Mouse (Mus musculus) neural tube, embryonic 14.5 days (tissue): ENCODE data around the gene Zfand2b. TPM values are rescaled to one million over a fixed set of nuclear protein-coding genes. Genes with fewer than 3 reads are reported as not detected.
A peak's percentile ranks its signal among the peaks of the same experiment; 100 is the strongest.

ENCODE experiments used
- ATAC-seq: fragments of 200-750 bp; cut with Nextera tagmentation; 2 replicates; pipeline ENCODE4 v1.8.0; 2017; ENCODE audit warnings: low read depth, mild to moderate bottlenecking, moderate TSS enrichment, moderate library complexity
- H3K27ac ChIP-seq: fragments of 300-500 bp; sonication (generic); 2 replicates; pipeline ENCODE4 v1.5.1; 2014; ENCODE audit warnings: low read depth, mild to moderate bottlenecking, control low read depth, low read length, moderate library complexity, mixed read lengths
- H3K27me3 ChIP-seq: fragments of 300-500 bp; sonication (generic); 2 replicates; pipeline ENCODE4 v1.6.1; 2014; ENCODE audit warnings: low read length; ENCODE audit not compliant: control insufficient read depth, insufficient read depth
- H3K36me3 ChIP-seq: fragments of 300-500 bp; sonication (generic); 2 replicates; pipeline ENCODE4 v1.6.1; 2014; ENCODE audit warnings: low read length, mixed read lengths; ENCODE audit not compliant: control insufficient read depth, insufficient read depth
- H3K4me1 ChIP-seq: fragments of 300-500 bp; sonication (generic); 2 replicates; pipeline ENCODE4 v1.6.1; 2014; ENCODE audit warnings: low read length; ENCODE audit not compliant: control insufficient read depth, insufficient read depth
- H3K4me2 ChIP-seq: fragments of 300-500 bp; sonication (generic); 2 replicates; pipeline ENCODE4 v1.6.1; 2014; ENCODE audit warnings: mild to moderate bottlenecking, low read depth, low read length, control low read depth
- H3K4me3 ChIP-seq: fragments of 300-500 bp; sonication (generic); 2 replicates; pipeline ENCODE4 v1.5.1; 2014; ENCODE audit warnings: low read depth, low read length, control low read depth, mixed read lengths
- H3K9ac ChIP-seq: fragments of 300-500 bp; sonication (generic); replicated peaks from 2 replicates; pipeline ENCODE4 v1.6.1; 2014; ENCODE audit warnings: low read depth, mild to moderate bottlenecking, control low read depth, low read length, mixed read lengths
- H3K9me3 ChIP-seq: fragments of 300-500 bp; sonication (generic); 2 replicates; pipeline ENCODE4 v1.6.1; 2016; ENCODE audit warnings: low read length; ENCODE audit not compliant: control insufficient read depth
- WGBS: fragments of 180-500 bp; shearing (Covaris S2); extraction: QIAGEN DNeasy Blood & Tissue Kit; methylation state at CpG from one replicate; pipeline ENCODE4 v1.1.7; 2014; 5-methylcytosine and 5-hydroxymethylcytosine counted together
- polyA plus RNA-seq: library from polyadenylated mRNA; unstranded; fragments of >200 nt; fragmentation: Nextera tagmentation; extraction: Ambion mirVana; gene quantifications from 2 replicates; pipeline ENCODE4 v1.2.1, GENCODE M21; 2014

The Zfand2b gene
- polyA plus RNA-seq, 1 experiment from 2014 or later: 33.1 TPM

DNA sequence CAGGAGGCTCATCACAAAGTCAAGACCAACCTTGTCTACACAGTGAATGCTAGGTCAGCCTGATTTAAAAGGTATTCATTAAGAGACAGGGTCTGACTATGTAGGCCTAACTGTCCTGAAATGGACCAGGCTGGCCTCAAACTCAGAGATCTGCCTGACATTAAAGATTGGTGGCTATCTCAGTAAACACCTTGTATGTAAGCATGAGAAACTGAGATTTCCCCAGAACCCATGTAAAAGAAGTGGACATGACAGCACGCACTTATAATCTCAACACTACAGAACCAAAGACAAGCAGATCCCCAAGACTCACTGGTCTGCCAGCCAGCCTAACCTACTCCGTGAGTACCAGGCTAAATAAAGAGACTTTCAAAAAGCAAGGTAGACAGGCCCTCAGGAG is 30.0 kb upstream of the Zfand2b start:
- no peak for ATAC-seq
- Histone ChIP-seq H3K9ac (no peak overlapping the region), H3K4me2 (no peak overlapping the region), H3K4me3 (no peak overlapping the region), H3K36me3 (peaks cover 24% of the 10 kb centered on the region), H3K27me3 (no peaks in the 10 kb centered on the region; the same call in 1 of the 2 replicates), H3K9me3 (no peaks in the 10 kb centered on the region), H3K27ac (no peak overlapping the region), H3K4me1 (peaks cover 10% of the 10 kb centered on the region)
- 95% methylated on average over 2 of the region's 2 CpGs for WGBS

GRCm38 (mm10) chr1:75140601-75141190 is 27.8 kb upstream of the Zfand2b start:
- Histone ChIP-seq H3K27me3 (no peaks in the 10 kb centered on the region; the same call in 1 of the 2 replicates), H3K36me3 (peaks cover 26% of the 10 kb centered on the region)

DNA sequence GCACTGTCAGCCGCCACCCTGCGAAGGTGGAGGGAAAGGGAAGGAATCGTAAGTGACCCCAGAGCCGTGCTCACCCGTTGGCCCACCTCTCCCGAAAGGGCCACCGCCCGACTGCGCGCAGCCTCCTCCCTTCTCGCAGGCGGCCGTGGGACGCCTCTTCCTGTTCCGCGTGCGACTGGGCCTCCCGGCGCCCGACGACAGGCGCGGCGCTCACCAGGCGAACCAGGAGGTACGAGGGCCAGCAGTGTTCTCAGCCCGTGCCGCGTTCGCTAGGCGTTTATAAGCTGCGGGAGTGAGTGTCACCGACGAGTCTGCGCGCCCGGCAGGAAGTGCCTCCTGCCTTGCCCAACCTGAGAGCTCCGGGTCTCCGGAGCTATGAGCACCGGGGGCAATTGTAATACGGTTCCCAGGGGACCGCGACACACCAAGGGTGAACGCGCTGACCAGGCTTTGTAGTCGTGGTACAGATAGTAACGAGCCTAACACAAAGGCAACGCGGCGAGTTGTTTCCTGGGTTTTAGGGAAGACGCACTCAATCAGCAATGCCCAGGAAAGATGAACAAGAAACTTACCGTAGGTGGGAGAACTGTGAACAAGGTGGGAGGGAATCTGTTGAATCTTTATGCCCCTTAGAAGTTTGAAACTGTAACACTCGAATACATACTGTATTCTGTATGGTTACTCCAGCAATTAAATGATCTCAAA is 26.8 kb upstream of the Zfand2b start:
- under 1% methylated on average over 51 of the region's 53 CpGs for WGBS
- H3K4me3 ChIP-seq: peak overlapping the region; percentile 91
- H3K27me3 ChIP-seq: no peaks in the 10 kb centered on the region; the same call in 1 of the 2 replicates
- H3K9me3 ChIP-seq: no peaks in the 10 kb centered on the region
- peaks cover 34% of the 10 kb centered on the region for H3K36me3 ChIP-seq
- H3K9ac ChIP-seq: peak overlapping the region; percentile 93
- peak; percentile 25; the same call in 1 of the 2 replicates for ATAC-seq
- peaks cover 17% of the 10 kb centered on the region for H3K4me1 ChIP-seq
- peak overlapping the region; percentile 97 for H3K4me2 ChIP-seq
- H3K27ac ChIP-seq: peak overlapping the region; percentile 98

More at GRCm38 (mm10) chr1:75140601-75141190, 27.8 kb upstream of the Zfand2b start:
- ATAC-seq: no peak
- WGBS: 50% methylated on average over 4 of the region's 4 CpGs
- H3K4me3 ChIP-seq: peak overlapping the region; percentile 91
- peak overlapping the region; percentile 98; the same call in 1 of the 2 replicates for H3K27ac ChIP-seq
- H3K9ac ChIP-seq: peak overlapping the region; percentile 93
- H3K4me2 ChIP-seq: peak overlapping the region; percentile 97
- no peaks in the 10 kb centered on the region for H3K9me3 ChIP-seq
- H3K4me1 ChIP-seq: peaks cover 17% of the 10 kb centered on the region

GRCm38 (mm10) chr1:75142301-75143261 is 25.9 kb upstream of the Zfand2b start, which contains the start of the genes Cnppd1 and Retreg2:
TSS of gene Cnppd1 (minus strand) at chr1:75142711.
TSS of gene Retreg2 (plus strand) at chr1:75142778.
- under 1% methylated on average over 78 of the region's 91 CpGs for WGBS
- Histone ChIP-seq H3K27me3 (no peaks in the 10 kb centered on the region; the same call in 1 of the 2 replicates), H3K4me1 (peaks cover 17% of the 10 kb centered on the region), H3K9me3 (no peaks in the 10 kb centered on the region), H3K4me2 (peak within 1 kb of the TSS; percentile 97), H3K9ac (peak within 1 kb of the TSS; percentile 93), H3K4me3 (peak within 1 kb of the TSS; percentile 91), H3K27ac (peak within 1 kb of the TSS; percentile 98), H3K36me3 (peaks cover 36% of the 10 kb centered on the region)
- peak; percentile 87 for ATAC-seq

GRCm38 (mm10) chr1:75145589-75145988 is 22.9 kb upstream of the Zfand2b start:
- H3K4me2 ChIP-seq: no peak overlapping the region
- WGBS: 97% methylated on average over 3 of the region's 3 CpGs
- no peaks in the 10 kb centered on the region for H3K9me3 ChIP-seq
- H3K9ac ChIP-seq: no peak overlapping the region
- peaks cover 14% of the 10 kb centered on the region for H3K4me1 ChIP-seq
- H3K27ac ChIP-seq: no peak overlapping the region
- no peak for ATAC-seq
- H3K4me3 ChIP-seq: no peak overlapping the region
- H3K27me3 ChIP-seq: no peaks in the 10 kb centered on the region; the same call in 1 of the 2 replicates
- peaks cover 27% of the 10 kb centered on the region for H3K36me3 ChIP-seq

- WGBS: 90% methylated on average over 7 of the region's 7 CpGs
Observed at GRCm38 (mm10) chr1:75147411-75148135, 20.9 kb upstream of the Zfand2b start.

GRCm38 (mm10) chr1:75148727-75149126 is 19.7 kb upstream of the Zfand2b start:
- H3K9ac ChIP-seq: no peak overlapping the region
- 89% methylated on average over 4 of the region's 4 CpGs for WGBS
- peaks cover 27% of the 10 kb centered on the region for H3K36me3 ChIP-seq
- H3K9me3 ChIP-seq: no peaks in the 10 kb centered on the region
- no peak overlapping the region for H3K4me3 ChIP-seq
- H3K4me2 ChIP-seq: no peak overlapping the region
- no peak for ATAC-seq
- H3K27me3 ChIP-seq: no peaks in the 10 kb centered on the region
- peaks cover 5% of the 10 kb centered on the region for H3K4me1 ChIP-seq
- H3K27ac ChIP-seq: no peak overlapping the region

More at GRCm38 (mm10) chr1:75147411-75148135, 20.9 kb upstream of the Zfand2b start:
- H3K27me3 ChIP-seq: no peaks in the 10 kb centered on the region; the same call in 1 of the 2 replicates
- no peak for ATAC-seq
- no peak overlapping the region for H3K4me3 ChIP-seq
- H3K4me2 ChIP-seq: no peak overlapping the region
- peaks cover 8% of the 10 kb centered on the region for H3K4me1 ChIP-seq
- H3K9me3 ChIP-seq: no peaks in the 10 kb centered on the region
- no peak overlapping the region for H3K9ac ChIP-seq
- H3K27ac ChIP-seq: no peak overlapping the region
- H3K36me3 ChIP-seq: peaks cover 27% of the 10 kb centered on the region

DNA sequence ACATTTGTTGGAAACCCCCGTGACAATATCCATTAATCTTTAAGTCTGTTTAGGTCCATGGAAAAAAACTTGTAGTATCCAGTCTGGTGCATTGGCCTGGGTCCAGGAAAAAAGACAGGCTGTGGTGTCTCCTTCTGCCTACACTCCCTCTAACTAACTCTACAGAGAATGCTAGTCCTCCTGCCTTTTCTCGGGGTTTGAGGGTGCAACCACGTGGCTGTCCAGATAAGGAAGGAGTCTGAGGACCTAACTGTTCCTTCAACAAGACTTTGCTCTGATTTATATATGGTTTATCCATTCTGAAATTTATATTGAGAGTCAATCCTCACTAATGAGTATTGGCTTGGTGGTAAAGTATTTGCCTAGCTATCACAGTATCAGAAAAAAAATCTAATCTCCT is 12.6 kb upstream of the Zfand2b start:
- no peak for ATAC-seq
- H3K27me3 ChIP-seq: no peaks in the 10 kb centered on the region
- no peaks in the 10 kb centered on the region for H3K36me3 ChIP-seq
- no peaks in the 10 kb centered on the region for H3K4me1 ChIP-seq
- 76% methylated on average over 3 of the region's 3 CpGs for WGBS
- H3K4me2 ChIP-seq: no peak overlapping the region
- no peaks in the 10 kb centered on the region for H3K9me3 ChIP-seq
- no peak overlapping the region for H3K9ac ChIP-seq
- H3K4me3 ChIP-seq: no peak overlapping the region
- no peak overlapping the region for H3K27ac ChIP-seq
